Mouse (Mus musculus) kidney, embryonic 16.5 days (tissue): ENCODE results near the gene Snx29. TPM values are rescaled to one million over a fixed set of nuclear protein-coding genes. Genes with fewer than 3 reads are reported as not detected.

Experiments used
- ATAC-seq: fragments of 200-750 bp; cut with Nextera tagmentation; 2 replicates; pipeline ENCODE4 v1.8.0; 2017; ENCODE audit warnings: moderate TSS enrichment; ENCODE audit not compliant: low FRiP score, low TSS enrichment
- H3K27ac ChIP-seq: fragments of 300-500 bp; sonication (generic); 2 replicates; pipeline ENCODE4 v1.5.1; 2014; ENCODE audit warnings: low read length
- H3K27me3 ChIP-seq: fragments of 300-500 bp; sonication (generic); 2 replicates; pipeline ENCODE4 v1.6.1; 2014; ENCODE audit warnings: low read length, control low read depth, mixed read lengths; ENCODE audit not compliant: insufficient read depth
- H3K36me3 ChIP-seq: fragments of 300-500 bp; sonication (generic); 2 replicates; pipeline ENCODE4 v1.6.1; 2014; ENCODE audit warnings: low read length, control low read depth, mixed read lengths; ENCODE audit not compliant: insufficient read depth
- H3K4me1 ChIP-seq: fragments of 300-500 bp; sonication (generic); 2 replicates; pipeline ENCODE4 v1.6.1; 2014; ENCODE audit warnings: low read length, control low read depth, mixed read lengths; ENCODE audit not compliant: insufficient read depth
- H3K4me2 ChIP-seq: fragments of 300-500 bp; sonication (generic); replicated peaks from 2 replicates; pipeline ENCODE4 v1.6.1; 2014; ENCODE audit warnings: low read depth, low read length
- H3K4me3 ChIP-seq: fragments of 300-500 bp; sonication (generic); 2 replicates; pipeline ENCODE4 v1.5.1; 2014; ENCODE audit warnings: mild to moderate bottlenecking, low read length
- H3K9ac ChIP-seq: fragments of 300-500 bp; sonication (generic); replicated peaks from 2 replicates; pipeline ENCODE4 v1.6.1; 2014; ENCODE audit warnings: low read length
- H3K9me3 ChIP-seq: fragments of 300-500 bp; sonication (generic); 2 replicates; pipeline ENCODE4 v1.6.1; 2016; ENCODE audit warnings: low read length, control low read depth
- WGBS: fragments of 180-500 bp; shearing (Covaris S2); extraction: QIAGEN DNeasy Blood & Tissue Kit; methylation state at CpG from one replicate; pipeline ENCODE4 v1.1.7; 2014; 5-methylcytosine and 5-hydroxymethylcytosine counted together
- polyA plus RNA-seq: library from polyadenylated mRNA; unstranded; fragments of >200 nt; fragmentation: Nextera tagmentation; extraction: Ambion mirVana; gene quantifications from 2 replicates; pipeline ENCODE4 v1.2.1, GENCODE M21; 2015

The Snx29 gene
- polyA plus RNA-seq, 1 experiment from 2014 or later: 15.7 TPM

GRCm38 (mm10) chr16:11774321-11774720 is 451.6 kb downstream of the Snx29 start:
- Histone ChIP-seq H3K27ac (no peak overlapping the region), H3K27me3 (no peaks in the 10 kb centered on the region), H3K4me1 (no peaks in the 10 kb centered on the region), H3K36me3 (no peaks in the 10 kb centered on the region), H3K9me3 (peaks cover 7% of the 10 kb centered on the region), H3K9ac (no peak overlapping the region), H3K4me2 (no peak overlapping the region), H3K4me3 (no peak overlapping the region)
- ATAC-seq: no peak
- WGBS: 76% methylated on average over 1 of the region's 1 CpGs

GRCm38 (mm10) chr16:11776528-11776927 is 453.8 kb downstream of the Snx29 start:
- WGBS: 70% methylated on average over 3 of the region's 3 CpGs
- no peak overlapping the region for H3K4me3 ChIP-seq
- no peak overlapping the region for H3K4me2 ChIP-seq
- no peak for ATAC-seq
- H3K27me3 ChIP-seq: no peaks in the 10 kb centered on the region
- H3K36me3 ChIP-seq: no peaks in the 10 kb centered on the region
- no peaks in the 10 kb centered on the region for H3K4me1 ChIP-seq
- H3K9ac ChIP-seq: no peak overlapping the region
- H3K27ac ChIP-seq: no peak overlapping the region
- H3K9me3 ChIP-seq: no peaks in the 10 kb centered on the region

GRCm38 (mm10) chr16:11778191-11778590 is 455.5 kb downstream of the Snx29 start:
- Histone ChIP-seq H3K27me3 (no peaks in the 10 kb centered on the region), H3K4me2 (no peak overlapping the region), H3K9ac (no peak overlapping the region), H3K9me3 (no peaks in the 10 kb centered on the region), H3K4me3 (no peak overlapping the region), H3K36me3 (no peaks in the 10 kb centered on the region), H3K27ac (no peak overlapping the region), H3K4me1 (no peaks in the 10 kb centered on the region)
- WGBS: 81% methylated on average over 5 of the region's 5 CpGs
- no peak for ATAC-seq

GRCm38 (mm10) chr16:11778715-11779460 is 456.2 kb downstream of the Snx29 start:
- no peak for ATAC-seq
- no peaks in the 10 kb centered on the region for H3K36me3 ChIP-seq
- H3K27ac ChIP-seq: no peak overlapping the region
- H3K9me3 ChIP-seq: no peaks in the 10 kb centered on the region
- no peaks in the 10 kb centered on the region for H3K27me3 ChIP-seq
- H3K4me3 ChIP-seq: no peak overlapping the region
- 79% methylated on average over 9 of the region's 9 CpGs for WGBS
- no peak overlapping the region for H3K9ac ChIP-seq
- no peak overlapping the region for H3K4me2 ChIP-seq
- H3K4me1 ChIP-seq: no peaks in the 10 kb centered on the region

GRCm38 (mm10) chr16:11782082-11782481 is 459.4 kb downstream of the Snx29 start:
- H3K27me3 ChIP-seq: no peaks in the 10 kb centered on the region
- no peak overlapping the region for H3K4me3 ChIP-seq
- H3K27ac ChIP-seq: no peak overlapping the region
- no peaks in the 10 kb centered on the region for H3K4me1 ChIP-seq
- H3K9me3 ChIP-seq: no peaks in the 10 kb centered on the region
- H3K4me2 ChIP-seq: no peak overlapping the region
- no peaks in the 10 kb centered on the region for H3K36me3 ChIP-seq
- H3K9ac ChIP-seq: no peak overlapping the region
- 20% methylated on average over 2 of the region's 2 CpGs for WGBS
- ATAC-seq: no peak

GRCm38 (mm10) chr16:11783337-11783736 is 460.6 kb downstream of the Snx29 start:
- no peaks in the 10 kb centered on the region for H3K27me3 ChIP-seq
- no peak overlapping the region for H3K9ac ChIP-seq
- H3K9me3 ChIP-seq: no peaks in the 10 kb centered on the region
- H3K27ac ChIP-seq: no peak overlapping the region
- H3K36me3 ChIP-seq: no peaks in the 10 kb centered on the region
- no peaks in the 10 kb centered on the region for H3K4me1 ChIP-seq
- H3K4me3 ChIP-seq: no peak overlapping the region
- H3K4me2 ChIP-seq: no peak overlapping the region
- no peak for ATAC-seq

GRCm38 (mm10) chr16:11784354-11784753 is 461.6 kb downstream of the Snx29 start:
- H3K27ac ChIP-seq: no peak overlapping the region
- H3K9ac ChIP-seq: no peak overlapping the region
- H3K4me3 ChIP-seq: no peak overlapping the region
- H3K27me3 ChIP-seq: no peaks in the 10 kb centered on the region
- no peaks in the 10 kb centered on the region for H3K9me3 ChIP-seq
- ATAC-seq: no peak
- WGBS: 67% methylated on average over 4 of the region's 4 CpGs
- H3K36me3 ChIP-seq: no peaks in the 10 kb centered on the region
- H3K4me1 ChIP-seq: no peaks in the 10 kb centered on the region
- H3K4me2 ChIP-seq: no peak overlapping the region

GRCm38 (mm10) chr16:11785806-11786205 is 463.1 kb downstream of the Snx29 start:
- Histone ChIP-seq H3K4me1 (no peaks in the 10 kb centered on the region), H3K27me3 (no peaks in the 10 kb centered on the region), H3K9ac (no peak overlapping the region), H3K9me3 (no peaks in the 10 kb centered on the region), H3K36me3 (no peaks in the 10 kb centered on the region), H3K4me3 (no peak overlapping the region), H3K4me2 (no peak overlapping the region), H3K27ac (no peak overlapping the region)
- ATAC-seq: no peak
- WGBS: 70% methylated on average over 4 of the region's 4 CpGs

- ATAC-seq: no peak
- Histone ChIP-seq H3K9ac (no peak overlapping the region), H3K27ac (no peak overlapping the region), H3K4me2 (no peak overlapping the region), H3K9me3 (0 out of 2 replicates have a peak, but pooled peaks cover 4% of the 10 kb centered on the region), H3K36me3 (no peaks in the 10 kb centered on the region), H3K4me3 (no peak overlapping the region), H3K4me1 (no peaks in the 10 kb centered on the region), H3K27me3 (no peaks in the 10 kb centered on the region)
- 89% methylated on average over 3 of the region's 3 CpGs for WGBS
Observed at GRCm38 (mm10) chr16:11790476-11790875, 467.8 kb downstream of the Snx29 start.

- Histone ChIP-seq H3K4me2 (no peak overlapping the region), H3K9ac (no peak overlapping the region), H3K27me3 (no peaks in the 10 kb centered on the region), H3K9me3 (0 out of 2 replicates have a peak, but pooled peaks cover 4% of the 10 kb centered on the region), H3K4me1 (no peaks in the 10 kb centered on the region), H3K27ac (no peak overlapping the region), H3K36me3 (no peaks in the 10 kb centered on the region), H3K4me3 (no peak overlapping the region)
- 31% methylated on average over 2 of the region's 2 CpGs for WGBS
- ATAC-seq: no peak
Observed at GRCm38 (mm10) chr16:11793391-11793790, 470.7 kb downstream of the Snx29 start.
